Mouse (Mus musculus) ES-Bruce4 (cell line): ENCODE measurements around the gene Cpsf3. TPM values are rescaled to one million over a fixed set of nuclear protein-coding genes. Genes with fewer than 3 reads are reported as not detected.

Experiments used
- H3K27ac ChIP-seq: 2 replicates; pipeline ENCODE4 v1.5.1; 2012; ENCODE audit warnings: low read length, inconsistent platforms; ENCODE audit not compliant: insufficient read depth
- H3K27me3 ChIP-seq: 2 replicates; pipeline ENCODE4 v1.6.1; 2012; ENCODE audit warnings: mild to moderate bottlenecking, low read length, inconsistent platforms; ENCODE audit not compliant: control insufficient read depth, poor library complexity, insufficient read depth, severe bottlenecking
- H3K36me3 ChIP-seq: 2 replicates; pipeline ENCODE4 v1.6.1; 2012; ENCODE audit warnings: inconsistent platforms, mild to moderate bottlenecking, low read length, moderate library complexity; ENCODE audit not compliant: control insufficient read depth, poor library complexity, insufficient read depth, severe bottlenecking
- H3K4me1 ChIP-seq: one replicate; pipeline ENCODE4 v1.8.1; 2011; ENCODE audit warnings: low read length; ENCODE audit not compliant: control insufficient read depth, insufficient read depth
- H3K4me3 ChIP-seq: 2 replicates; pipeline ENCODE4 v1.5.1; 2011; ENCODE audit warnings: low read depth, mild to moderate bottlenecking, low read length
- H3K9ac ChIP-seq: 2 replicates; pipeline ENCODE4 v1.6.1; 2012; ENCODE audit warnings: low read depth, mild to moderate bottlenecking, inconsistent platforms; ENCODE audit not compliant: poor library complexity, severe bottlenecking
- H3K9me3 ChIP-seq: replicated peaks from 2 replicates; pipeline ENCODE4 v1.6.1; 2012; ENCODE audit warnings: mild to moderate bottlenecking, low read length, inconsistent platforms; ENCODE audit not compliant: control insufficient read depth, poor library complexity, insufficient read depth, severe bottlenecking
- CTCF ChIP-seq: IDR thresholded peaks from one replicate; pipeline ENCODE4 v1.8.1; 2011; ENCODE audit warnings: low read depth, low read length
- EP300 ChIP-seq: IDR thresholded peaks from 2 replicates; pipeline ENCODE4 v1.6.1; 2011; ENCODE audit warnings: low read depth, low read length; ENCODE audit not compliant: insufficient read depth
- POLR2A ChIP-seq: IDR thresholded peaks from one replicate; pipeline ENCODE4 v1.8.1; 2011; ENCODE audit warnings: low read length; ENCODE audit not compliant: insufficient read depth
- polyA plus RNA-seq: library from polyadenylated mRNA; stranded (reverse); fragments of >200 nt; gene quantifications from 2 replicates; pipeline ENCODE4 v1.2.4, GENCODE M21; 2011; ENCODE audit warnings: low read depth; ENCODE audit not compliant: missing spikeins, insufficient read depth, insufficient read length

Gene Cpsf3
- polyA plus RNA-seq, 1 experiment, result 123 TPM

GRCm38 (mm10) chr12:21263256-21263655 is 21.9 kb upstream of the Cpsf3 start:
- TF ChIP-seq EP300, result no peak
- TF ChIP-seq POLR2A, result no peak
- no peak for TF ChIP-seq CTCF
- Histone ChIP-seq H3K4me3 (no peak overlapping the region), H3K36me3 (no peaks in the 10 kb centered on the region; the same call in 1 of the 2 replicates), H3K4me1 (peaks cover 7% of the 10 kb centered on the region), H3K27me3 (no peaks in the 10 kb centered on the region), H3K9ac (no peak overlapping the region), H3K27ac (no peak overlapping the region), H3K9me3 (no peaks in the 10 kb centered on the region)

DNA sequence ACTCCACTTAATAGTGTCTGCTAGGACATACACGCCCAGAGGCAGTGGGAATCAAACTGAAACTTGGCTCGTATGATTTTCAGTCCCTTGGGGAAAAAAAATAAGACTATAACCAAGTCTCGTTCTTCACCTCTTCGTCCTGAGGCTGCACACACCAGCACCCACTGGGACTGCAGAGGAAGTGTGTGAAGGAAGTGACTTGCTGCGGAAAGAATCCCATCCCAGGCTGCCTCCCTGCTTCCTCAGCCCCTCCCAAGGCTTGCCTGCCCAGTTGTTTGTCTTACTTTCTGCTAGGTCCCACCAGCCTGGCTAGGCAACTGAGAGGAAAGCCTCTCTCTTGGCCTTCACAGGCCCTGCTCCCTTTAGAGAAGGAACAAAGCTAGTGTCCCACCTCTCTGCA is 20.9 kb upstream of the Cpsf3 start:
- no peaks in the 10 kb centered on the region for H3K36me3 ChIP-seq
- H3K27me3 ChIP-seq, result no peaks in the 10 kb centered on the region
- TF ChIP-seq POLR2A (no peak), EP300 (no peak), CTCF (no peak)
- H3K27ac ChIP-seq, result no peak overlapping the region
- H3K9ac ChIP-seq, result no peak overlapping the region
- no peaks in the 10 kb centered on the region for H3K9me3 ChIP-seq
- peaks cover 7% of the 10 kb centered on the region for H3K4me1 ChIP-seq
- H3K4me3 ChIP-seq, result no peak overlapping the region

- Histone ChIP-seq H3K9ac (no peak overlapping the region), H3K9me3 (no peaks in the 10 kb centered on the region), H3K4me1 (peaks cover 7% of the 10 kb centered on the region), H3K36me3 (no peaks in the 10 kb centered on the region), H3K4me3 (no peak overlapping the region), H3K27me3 (no peaks in the 10 kb centered on the region), H3K27ac (no peak overlapping the region)
- TF ChIP-seq CTCF (no peak), POLR2A (no peak), EP300 (no peak)
Measured at GRCm38 (mm10) chr12:21264970-21265369, 20.2 kb upstream of the Cpsf3 start.

GRCm38 (mm10) chr12:21265501-21265900 is 19.7 kb upstream of the Cpsf3 start:
- Histone ChIP-seq H3K36me3 (0 out of 2 replicates have a peak, but pooled peaks cover 3% of the 10 kb centered on the region), H3K9ac (no peak overlapping the region), H3K27ac (no peak overlapping the region), H3K9me3 (no peaks in the 10 kb centered on the region), H3K4me1 (peaks cover 5% of the 10 kb centered on the region), H3K27me3 (no peaks in the 10 kb centered on the region), H3K4me3 (no peak overlapping the region)
- no peak for TF ChIP-seq EP300
- TF ChIP-seq POLR2A, result no peak
- TF ChIP-seq CTCF, result no peak

DNA sequence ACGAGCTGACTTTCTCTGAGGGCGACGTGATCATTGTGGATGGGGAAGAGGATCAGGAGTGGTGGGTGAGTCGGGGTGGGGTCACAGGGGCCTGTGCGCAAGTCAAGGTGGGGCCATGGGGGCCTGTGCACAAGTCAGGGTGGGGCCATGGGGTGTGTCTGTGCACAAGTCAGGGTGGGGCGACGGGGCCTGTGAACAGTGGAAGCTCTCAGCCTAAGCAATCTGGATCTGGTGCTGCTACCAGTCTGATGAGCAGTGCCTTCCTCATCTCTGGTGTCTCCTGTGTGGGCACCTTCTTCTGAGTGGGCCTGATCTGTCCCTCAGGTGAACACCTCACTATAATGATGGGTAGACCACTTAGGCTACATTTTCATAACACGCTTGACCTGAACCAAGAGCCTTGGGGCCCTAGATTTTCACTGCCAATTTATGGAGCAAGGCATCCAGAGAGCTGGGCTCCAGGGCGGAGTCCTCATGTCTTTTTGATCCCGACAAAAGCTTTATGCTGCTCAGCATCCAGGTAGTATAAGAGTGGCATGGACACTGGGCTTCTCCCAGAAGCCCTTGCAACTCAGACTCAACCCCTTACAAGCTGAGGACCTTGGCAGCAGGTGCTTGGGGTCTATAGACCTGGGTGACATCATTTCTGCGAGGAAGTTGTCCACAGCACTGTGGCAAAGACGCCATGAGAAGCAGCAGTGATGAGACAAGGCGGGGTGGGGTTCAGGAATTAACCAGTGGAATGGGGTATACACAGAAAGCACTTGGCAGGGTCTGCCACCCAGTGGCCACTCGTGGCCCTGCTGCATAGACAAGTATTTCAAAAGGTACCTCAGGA is 19.0 kb upstream of the Cpsf3 start:
- Histone ChIP-seq H3K36me3 (0 out of 2 replicates have a peak, but pooled peaks cover 3% of the 10 kb centered on the region), H3K4me3 (no peak overlapping the region), H3K4me1 (peaks cover 5% of the 10 kb centered on the region), H3K27ac (no peak overlapping the region), H3K9me3 (no peaks in the 10 kb centered on the region), H3K9ac (no peak overlapping the region), H3K27me3 (no peaks in the 10 kb centered on the region)
- TF ChIP-seq POLR2A (no peak), EP300 (no peak), CTCF (peak; percentile 81)

DNA sequence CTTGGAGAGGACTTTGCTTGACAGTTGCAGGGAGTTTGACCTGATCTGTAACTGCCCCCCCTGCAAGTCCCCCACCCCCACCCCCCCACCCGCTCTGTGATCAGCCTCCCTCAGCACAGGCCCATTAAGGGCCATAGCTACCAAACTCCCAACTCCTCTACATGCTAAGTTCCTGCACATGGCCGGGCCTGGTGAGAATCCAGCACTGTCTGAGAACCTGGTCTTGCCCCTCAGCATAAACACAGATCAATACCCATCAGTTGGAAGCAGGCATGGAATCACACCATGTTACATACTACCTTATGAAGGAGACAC is 18.4 kb upstream of the Cpsf3 start:
- no peak overlapping the region for H3K4me3 ChIP-seq
- H3K27me3 ChIP-seq, result no peaks in the 10 kb centered on the region
- H3K4me1 ChIP-seq, result peaks cover 5% of the 10 kb centered on the region
- no peaks in the 10 kb centered on the region for H3K9me3 ChIP-seq
- TF ChIP-seq POLR2A, result no peak
- no peak for TF ChIP-seq CTCF
- TF ChIP-seq EP300, result no peak
- peaks cover 3% of the 10 kb centered on the region; the same call in 1 of the 2 replicates for H3K36me3 ChIP-seq
- no peak overlapping the region for H3K9ac ChIP-seq
- H3K27ac ChIP-seq, result no peak overlapping the region
